In the genomic region with DNA sequence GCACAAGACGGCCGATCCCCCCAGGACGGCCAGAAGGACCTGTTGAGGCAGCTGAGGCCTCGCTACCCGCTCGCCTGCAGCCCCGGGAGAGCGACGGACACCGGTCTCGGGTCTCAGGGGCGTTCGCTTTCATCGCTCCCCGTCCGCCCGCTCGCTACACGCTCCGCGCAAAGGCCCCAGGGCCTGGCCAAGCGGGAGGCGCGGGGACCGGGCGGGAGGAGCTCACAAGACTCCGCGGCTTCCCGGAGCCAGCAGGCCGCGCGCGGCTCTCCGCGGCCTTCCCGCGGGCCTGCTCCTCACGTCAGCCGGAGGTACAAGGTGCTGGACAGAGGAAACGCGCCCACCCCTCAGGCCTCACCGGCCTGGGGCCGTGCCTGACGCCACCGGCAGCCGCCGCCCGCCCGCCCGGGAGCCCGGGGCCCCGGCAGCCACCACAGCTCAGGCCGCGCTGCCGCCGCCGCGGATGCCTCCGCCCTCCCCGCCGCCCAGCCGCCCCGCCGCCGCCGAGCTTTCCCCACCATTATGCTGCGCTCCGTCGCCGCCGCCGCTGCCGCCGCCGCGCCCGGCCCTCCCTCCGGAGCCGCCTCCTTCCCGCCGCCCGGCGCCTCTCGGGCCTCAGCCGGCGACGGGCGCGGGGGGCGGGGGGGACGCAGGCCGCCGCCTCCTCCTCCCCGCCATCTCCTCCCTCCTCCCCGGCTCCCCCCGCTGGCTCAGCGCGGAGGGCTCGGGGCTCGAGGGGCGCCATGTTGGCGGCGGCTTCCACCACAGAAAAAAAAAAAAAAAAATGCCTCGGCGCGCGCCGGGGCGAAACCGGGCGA, we compare ENCODE assay signal across 8 mouse cellular contexts. TPM values are rescaled to one million over a fixed set of nuclear protein-coding genes. Genes with fewer than 3 reads are reported as not detected.
DNase-seq lines count a peak whose midpoint lies in the region; ATAC-seq lines count a peak whose summit lies in the region.

No protein-coding gene starts in this region.

- peak; percentile 69 for ATAC-seq in hindbrain, embryonic 11.5 days (ENCODE audit: low FRiP score)

- peak overlapping the region; percentile 89 for H3K4me3 ChIP-seq in hindbrain, embryonic 11.5 days (ENCODE audit: low read depth, low read length)

- no peaks in the 10 kb centered on the region for H3K9me3 ChIP-seq in hindbrain, embryonic 11.5 days (ENCODE audit: control insufficient read depth, low read length)

- no peaks in the 10 kb centered on the region for H3K4me1 ChIP-seq in hindbrain, embryonic 11.5 days (replicated peaks; ENCODE audit: control insufficient read depth, insufficient read depth, low read length)

- peak overlapping the region; percentile 63 for H3K4me2 ChIP-seq in hindbrain, embryonic 11.5 days (replicated peaks; ENCODE audit: low read depth, low read length)

- peak overlapping the region; percentile 99 for H3K27ac ChIP-seq in hindbrain, embryonic 11.5 days (ENCODE audit: low read depth, low read length)

- peak; percentile 79 for DNase-seq in MN1 (ENCODE audit: low spot score)
- DNase-seq in cerebellum, adult 8-10 months: peak; percentile 59
- DNase-seq in forelimb bud, embryonic 11.5 days (ENCODE audit: low read depth, low spot score): peak; percentile 59
- peak; percentile 78 for DNase-seq in hindbrain, embryonic 11.5 days (ENCODE audit: low spot score)
- peak; percentile 50 to 61 for DNase-seq in layer of hippocampus, postnatal 25 days (ENCODE audit: extremely low spot score in 1 of 2, low spot score in 1 of 2)
- DNase-seq in lung, postnatal 36 days: peak; percentile 72
- DNase-seq in retina, postnatal 7 days (ENCODE audit: low read depth, low spot score): peak; percentile 78
- DNase-seq in urinary bladder, adult 18-20 months (ENCODE audit: low spot score in 2 of 2): peak; percentile 65 to 67

- H3K9ac ChIP-seq in hindbrain, embryonic 11.5 days (ENCODE audit: low read depth, low read length): peak overlapping the region; percentile 100

- no peaks in the 10 kb centered on the region for H3K36me3 ChIP-seq in hindbrain, embryonic 11.5 days (ENCODE audit: control insufficient read depth, insufficient read depth, low read length)

- under 1% methylated on average over 38 of the region's 111 CpGs for WGBS in hindbrain, embryonic 11.5 days

- no peaks in the 10 kb centered on the region for H3K27me3 ChIP-seq in hindbrain, embryonic 11.5 days (ENCODE audit: control insufficient read depth, insufficient read depth, low read length)

RNA-seq across cellular contexts. Expression of gene Zmynd11, which starts 1.1 kb away (rescaled TPM):
- polyA plus RNA-seq in hindbrain, embryonic 11.5 days (2014; fragmentation: Nextera tagmentation; extraction: Ambion mirVana): 139 and 148 TPM in 2 replicates
- total RNA-seq in layer of hippocampus, postnatal 25 days (2021): 100 to 1,000 TPM; 243 to 281 TPM

Comparison
In these comparisons a context has a peak if more than half of its experiments do, and no peak if none do; other contexts are left out.
1. Peak in every context shown above with its lines: DNase-seq, ATAC-seq, H3K4me3 ChIP-seq and H3K27ac ChIP-seq.